Mouse (Mus musculus): ENCODE results near the gene Hormad2.

DNA sequence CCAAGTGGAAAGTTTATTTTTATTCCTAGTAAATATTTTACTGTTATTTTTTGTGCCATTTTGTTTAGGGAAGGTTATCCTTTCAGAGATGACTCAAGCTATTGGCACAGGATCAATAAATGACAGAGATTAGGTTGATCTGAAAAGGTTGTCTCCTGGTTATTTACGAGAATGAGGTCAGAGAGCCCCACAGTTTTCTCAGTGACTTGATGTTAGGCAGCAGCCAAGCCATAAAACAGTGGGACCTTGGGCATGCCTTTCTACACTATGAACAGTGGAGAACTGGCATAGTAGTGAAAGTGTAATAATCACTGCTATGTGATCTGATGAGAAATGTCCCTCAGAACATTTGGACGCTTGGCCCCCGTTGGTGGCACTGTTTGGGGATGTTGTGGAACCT, 22.9 kb downstream of the Hormad2 start:
- TF ChIP-seq POLR2A (IDR thresholded peaks at IDR 0.05; ENCODE audit: borderline replicate concordance, extremely low read depth, insufficient read depth, insufficient read length, poor library complexity, severe bottlenecking) (no peak), CTCF (IDR thresholded peaks at IDR 0.05; ENCODE audit: borderline replicate concordance, extremely low read depth, insufficient read depth, insufficient read length) (no peak)
